Mouse (Mus musculus): Measurements from ENCODE around the gene Tox2. TPM values are rescaled to one million over a fixed set of nuclear protein-coding genes. Genes with fewer than 3 reads are reported as not detected.

Gene Tox2
- total RNA-seq, 2 experiments from 2014 or later, result 0.20 TPM; not detected in 1

- no peak for DNase-seq
- intact Hi-C loops (cut with DNase I), result no loop called here
Observed at GRCm38 (mm10) chr2:163355666-163356065, 152.7 kb downstream of the Tox2 start.

- intact Hi-C loops (cut with DNase I), result no loop called here
- DNase-seq, result no peak
Observed at GRCm38 (mm10) chr2:163356113-163356840, 153.4 kb downstream of the Tox2 start.

GRCm38 (mm10) chr2:163358662-163359061 lies 155.7 kb downstream of the Tox2 start:
- intact Hi-C loops (cut with DNase I), result no loop called here
- DNase-seq, result no peak

- intact Hi-C loops (cut with DNase I), result no loop called here
- no peak for DNase-seq
Observed at GRCm38 (mm10) chr2:163359253-163359652, 156.3 kb downstream of the Tox2 start.

- no peak for DNase-seq
- intact Hi-C loops (cut with DNase I), result loop anchor here (5.0 kb wide), 1 partner anchor 36 kb away; the partner anchor contains the start of gene Jph2
Observed at GRCm38 (mm10) chr2:163360858-163361623, 158.1 kb downstream of the Tox2 start.

GRCm38 (mm10) chr2:163362940-163363921 lies 160.3 kb downstream of the Tox2 start:
- intact Hi-C loops (cut with DNase I), result loop anchor here (5.0 kb wide), 1 partner anchor 34 kb away; the partner anchor contains the start of gene Jph2
- peak in 1 of 2 experiments; percentile 33 for DNase-seq

- intact Hi-C loops (cut with DNase I), result loop anchor here (5.0 kb wide), 1 partner anchor 32 kb away; the partner anchor contains the start of gene Jph2
- no peak for DNase-seq
Observed at GRCm38 (mm10) chr2:163364785-163365541, 162.0 kb downstream of the Tox2 start.

- intact Hi-C loops (cut with DNase I), result no loop called here
- DNase-seq, result no peak
Observed at GRCm38 (mm10) chr2:163370175-163370574, 167.2 kb downstream of the Tox2 start.

GRCm38 (mm10) chr2:163372627-163373026 lies 169.7 kb downstream of the Tox2 start:
- DNase-seq, result no peak
- intact Hi-C loops (cut with DNase I), result no loop called here

Other genes starting within 250 kb of the Tox2 start
- not detected for gene Sgk2, start 215.8 kb upstream of the Tox2 start, total RNA-seq (2021)
- gene Ift52, start 185.8 kb upstream of the Tox2 start, total RNA-seq (2021), result 10 to 100 TPM; 13.2 to 13.4 TPM
- gene Mybl2, start 148.4 kb upstream of the Tox2 start, total RNA-seq (2021), result under 1 TPM; 0.32 to 0.66 TPM
- gene Gtsf1l, start 115.3 kb upstream of the Tox2 start, total RNA-seq (2021), result not detected
- 100 to 1,000 TPM; 427 to 468 TPM for gene Jph2, start 194.9 kb downstream of the Tox2 start, total RNA-seq (2021)
- gene Oser1, start 221.6 kb downstream of the Tox2 start, total RNA-seq (2021), result 10 to 100 TPM; 31.3 to 32.4 TPM
- gene Gdap1l1, start 235.4 kb downstream of the Tox2 start, total RNA-seq (2021), result not detected

Data from gastrocnemius, postnatal 36 days (tissue).